Mouse (Mus musculus): ENCODE data around the gene Aig1. TPM values are rescaled to one million over a fixed set of nuclear protein-coding genes. Genes with fewer than 3 reads are reported as not detected.

Gene Aig1
- total and polyA plus RNA-seq, 3 experiments: 0.13 TPM; not detected in 2

GRCm38 (mm10) chr10:13808291-13808690 is 60.5 kb downstream of the Aig1 start:
- Histone ChIP-seq H3K36me3 (ENCODE audit: control insufficient read depth in 1 of 2, insufficient read depth in 2 of 2, low read length in 2 of 2) (no peaks in the 10 kb centered on the region), H3K4me1 (ENCODE audit: control insufficient read depth in 1 of 2, insufficient read depth in 2 of 2, low read length in 2 of 2) (no peaks in the 10 kb centered on the region), H3K27ac (ENCODE audit: control insufficient read depth, low read depth, low read length) (no peak overlapping the region), H3K27me3 (ENCODE audit: control insufficient read depth in 1 of 2, insufficient read depth in 2 of 2, low read length in 2 of 2) (no peaks in the 10 kb centered on the region), H3K9me3 (replicated peaks; ENCODE audit: insufficient read depth, low read length) (no peaks in the 10 kb centered on the region), H3K9ac (ENCODE audit: control insufficient read depth, low read depth, low read length, poor library complexity, severe bottlenecking) (no peak overlapping the region), H3K79me2 (ENCODE audit: control insufficient read depth, insufficient read depth, low read length, poor library complexity) (no peaks in the 10 kb centered on the region), H3K4me3 (ENCODE audit: control insufficient read depth in 1 of 2, insufficient read depth in 1 of 2, low read depth in 2 of 2, low read length in 2 of 2) (no peak overlapping the region)
- DNase-seq (ENCODE audit: low read depth, low spot score): no peak
- TF ChIP-seq NRF1 (IDR thresholded peaks at IDR 0.05; ENCODE audit: insufficient read depth, low read depth, low read length, poor library complexity, severe bottlenecking): no peak
- TF ChIP-seq NELFE (IDR thresholded peaks at IDR 0.05; ENCODE audit: low read depth, low read length): no peak
- no peak for TF ChIP-seq POLR2AphosphoS5 (IDR thresholded peaks at IDR 0.05; ENCODE audit: borderline replicate concordance, low read depth, low read length)
- TF ChIP-seq UBTF (IDR thresholded peaks at IDR 0.05; ENCODE audit: borderline replicate concordance, insufficient read depth, low read depth, low read length): no peak
- no peak for TF ChIP-seq USF1 (IDR thresholded peaks at IDR 0.05; ENCODE audit: low read depth, low read length)
- no peak for TF ChIP-seq KAT2A (conservative IDR thresholded peaks at IDR 0.05; ENCODE audit: low read depth, low read length)

GRCm38 (mm10) chr10:13806806-13807205 is 62.0 kb downstream of the Aig1 start:
- H3K9ac ChIP-seq (ENCODE audit: control insufficient read depth, low read depth, low read length, poor library complexity, severe bottlenecking): no peak overlapping the region
- no peaks in the 10 kb centered on the region for H3K79me2 ChIP-seq (ENCODE audit: control insufficient read depth, insufficient read depth, low read length, poor library complexity)
- no peaks in the 10 kb centered on the region for H3K4me1 ChIP-seq (ENCODE audit: control insufficient read depth in 1 of 2, insufficient read depth in 2 of 2, low read length in 2 of 2)
- no peak for TF ChIP-seq POLR2A (IDR thresholded peaks at IDR 0.05; ENCODE audit: control insufficient read depth in 1 of 2, insufficient read depth in 1 of 2, low read depth in 1 of 2, low read length in 2 of 2, poor library complexity in 1 of 2)
- no peak for TF ChIP-seq MYC (IDR thresholded peaks at IDR 0.05; ENCODE audit: low read depth, low read length)
- no peak for TF ChIP-seq ELF1 (IDR thresholded peaks at IDR 0.05; ENCODE audit: low read depth, low read length)
- TF ChIP-seq USF2 (IDR thresholded peaks at IDR 0.05; ENCODE audit: borderline replicate concordance in 1 of 2, insufficient read depth in 1 of 2, low read depth in 1 of 2, low read length in 2 of 2): no peak
- no peak for TF ChIP-seq SMC3 (IDR thresholded peaks at IDR 0.05; ENCODE audit: low read depth, low read length)
- no peak for TF ChIP-seq TCF12 (IDR thresholded peaks at IDR 0.05; ENCODE audit: low read depth, low read length)
- no peak for TF ChIP-seq MXI1 (IDR thresholded peaks at IDR 0.05; ENCODE audit: low read depth, low read length)
- TF ChIP-seq ETS1 (IDR thresholded peaks at IDR 0.05; ENCODE audit: low read depth, low read length): no peak
- TF ChIP-seq SIN3A (IDR thresholded peaks at IDR 0.05; ENCODE audit: low read length): no peak
- no peak for TF ChIP-seq ZC3H11A (IDR thresholded peaks at IDR 0.05; ENCODE audit: low read depth, low read length)
- no peak for TF ChIP-seq RAD21 (IDR thresholded peaks at IDR 0.05; ENCODE audit: low read depth, low read length)
- TF ChIP-seq TAL1 (IDR thresholded peaks at IDR 0.05; ENCODE audit: low read length): no peak
- TF ChIP-seq E2F4 (IDR thresholded peaks at IDR 0.05; ENCODE audit: borderline replicate concordance, low read depth, low read length): no peak
- no peak for TF ChIP-seq TBP (IDR thresholded peaks at IDR 0.05; ENCODE audit: low read depth, low read length)
- no peak for TF ChIP-seq BHLHE40 (IDR thresholded peaks at IDR 0.05; ENCODE audit: borderline replicate concordance, low read depth, low read length)
- TF ChIP-seq HCFC1 (IDR thresholded peaks at IDR 0.05; ENCODE audit: low read depth, low read length): no peak
- no peak for TF ChIP-seq MEF2A (IDR thresholded peaks at IDR 0.05; ENCODE audit: extremely low read depth, insufficient replicate concordance, low read depth, low read length, poor library complexity, severe bottlenecking)
- no peak for TF ChIP-seq ZNF384 (IDR thresholded peaks at IDR 0.05; ENCODE audit: low read depth, low read length)
- H3K4me3 ChIP-seq (ENCODE audit: control insufficient read depth in 1 of 2, insufficient read depth in 1 of 2, low read depth in 2 of 2, low read length in 2 of 2): no peak overlapping the region
- H3K27me3 ChIP-seq (ENCODE audit: control insufficient read depth in 1 of 2, insufficient read depth in 2 of 2, low read length in 2 of 2): no peaks in the 10 kb centered on the region
- no peaks in the 10 kb centered on the region for H3K9me3 ChIP-seq (replicated peaks; ENCODE audit: insufficient read depth, low read length)
- DNase-seq (ENCODE audit: low read depth, low spot score): no peak
- H3K36me3 ChIP-seq (ENCODE audit: control insufficient read depth in 1 of 2, insufficient read depth in 2 of 2, low read length in 2 of 2): no peaks in the 10 kb centered on the region
- no peak overlapping the region for H3K27ac ChIP-seq (ENCODE audit: control insufficient read depth, low read depth, low read length)
